Mouse (Mus musculus) activated CD4-positive, CD25-positive, alpha-beta regulatory T cell, adult 4 months (primary cell): ENCODE measurements around the gene Oaz3. TPM values are rescaled to one million over a fixed set of nuclear protein-coding genes. Genes with fewer than 3 reads are reported as not detected.

ENCODE experiments used
- ATAC-seq: one replicate; pipeline ENCODE4 v1.8.0; 2017
- polyA plus RNA-seq, 2 experiments: library from polyadenylated mRNA; unstranded; fragments of 100-300 nt; shearing (Covaris generic); gene quantifications; one replicate each; pipeline ENCODE4 v1.2.1; 2017

Gene Oaz3
- polyA plus RNA-seq, 2 experiments from 2014 or later, result 0.74 TPM; not detected in 1

DNA sequence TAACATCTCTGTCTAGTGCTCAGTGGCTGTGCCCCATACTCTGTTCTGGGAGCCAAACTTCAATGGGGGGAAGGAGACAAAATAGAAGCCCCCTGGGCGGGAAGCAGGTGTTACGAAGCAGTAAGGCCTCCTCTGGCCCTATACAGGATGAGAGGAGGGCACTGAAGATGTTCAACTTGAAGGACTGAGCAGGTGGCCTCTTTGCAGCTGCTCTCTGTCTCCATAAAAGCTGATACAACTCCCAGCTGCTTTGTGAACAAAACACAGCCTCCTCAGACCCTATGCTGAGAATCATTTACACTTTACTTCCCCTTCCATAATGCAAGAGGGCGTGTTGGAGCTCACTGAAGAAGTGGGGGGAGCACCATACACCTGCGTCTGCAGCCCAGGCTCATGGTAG lies 57.0 kb downstream of the Oaz3 start:
- ATAC-seq, result no peak

DNA sequence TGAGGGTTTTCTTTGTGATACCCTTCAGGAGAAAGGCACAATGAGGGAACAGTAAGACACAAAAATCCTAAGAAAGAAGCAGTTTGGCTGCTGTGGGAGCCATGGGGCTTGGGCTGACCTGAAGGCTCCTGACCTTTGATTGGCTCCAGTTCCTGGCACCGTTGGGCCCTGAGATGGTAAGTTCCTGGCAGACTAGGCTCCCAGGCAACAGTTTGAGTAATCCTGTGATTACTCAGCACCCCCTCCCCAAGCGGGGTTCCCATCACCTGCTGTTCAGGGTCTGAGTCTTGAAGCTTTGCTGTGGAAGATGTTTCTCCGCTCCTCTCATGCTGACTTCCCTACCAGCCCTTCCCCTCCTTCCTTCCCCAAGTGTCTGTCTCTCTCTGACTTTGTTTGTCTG lies 60.2 kb downstream of the Oaz3 start:
- ATAC-seq, result no peak

Other genes starting within 250 kb of the Oaz3 start
- gene Gm5286, start 247.2 kb downstream of the Oaz3 start, polyA plus RNA-seq, result not detected
- gene Gm4778, start 179.9 kb downstream of the Oaz3 start, polyA plus RNA-seq, result not detected
- 1 to 10 TPM; 6.3 to 8.2 TPM for gene Them4, start 133.8 kb downstream of the Oaz3 start, polyA plus RNA-seq
- gene Them5, start 101.8 kb downstream of the Oaz3 start, polyA plus RNA-seq, result not detected
- gene C2cd4d, start 81.5 kb downstream of the Oaz3 start, polyA plus RNA-seq, result not detected
- gene Rorc, start 71.1 kb downstream of the Oaz3 start, polyA plus RNA-seq, result 1 to 10 TPM; 6.5 to 7.4 TPM
- gene Lingo4, start 45.4 kb downstream of the Oaz3 start, polyA plus RNA-seq, result 1 to 10 TPM in 1 of 2 experiments, under 1 TPM in 1; 0.29 to 1.4 TPM
- 1 to 10 TPM; 4.9 to 6.1 TPM for gene Tdrkh, start 30.6 kb downstream of the Oaz3 start, polyA plus RNA-seq
- gene Mrpl9, start 597 bp downstream of the Oaz3 start, polyA plus RNA-seq, result 10 to 100 TPM; 52.3 to 63.6 TPM
- under 1 TPM; 0.52 to 0.57 TPM for gene Celf3, start 34.4 kb upstream of the Oaz3 start, polyA plus RNA-seq
- gene Riiad1, start 36.4 kb upstream of the Oaz3 start, polyA plus RNA-seq, result 1 to 10 TPM in 1 of 2 experiments, not detected in 1; 1.3 TPM
- 10 to 100 TPM; 13.2 to 16.0 TPM for gene Snx27, start 138.8 kb upstream of the Oaz3 start, polyA plus RNA-seq
- not detected for gene Gm10972, start 199.2 kb upstream of the Oaz3 start, polyA plus RNA-seq
- gene Tuft1, start 215.0 kb upstream of the Oaz3 start, polyA plus RNA-seq, result 1 to 10 TPM; 2.3 to 2.4 TPM
- not detected for gene Selenbp2, start 249.6 kb upstream of the Oaz3 start, polyA plus RNA-seq